Mouse (Mus musculus) bone marrow macrophage, adult 2 months (primary cell): ENCODE measurements around the gene Aqp3. TPM values are rescaled to one million over a fixed set of nuclear protein-coding genes. Genes with fewer than 3 reads are reported as not detected.
A peak's percentile ranks its signal among the peaks of the same experiment; 100 is the strongest.

Source experiments
- H3K27ac ChIP-seq: 2 replicates; pipeline ENCODE4 v1.5.1; 2012; ENCODE audit warnings: low read depth, low read length; ENCODE audit not compliant: insufficient read depth
- H3K4me1 ChIP-seq: 2 replicates; pipeline ENCODE4 v1.6.1; 2012; ENCODE audit warnings: low read length; ENCODE audit not compliant: control insufficient read depth, insufficient read depth
- H3K4me3 ChIP-seq: 2 replicates; pipeline ENCODE4 v1.5.1; 2012; ENCODE audit warnings: mild to moderate bottlenecking, low read length, moderate library complexity; ENCODE audit not compliant: insufficient read depth
- CTCF ChIP-seq: IDR thresholded peaks from 2 replicates; pipeline ENCODE4 v1.5.1; 2012; ENCODE audit warnings: low read depth, mild to moderate bottlenecking, low read length, moderate library complexity
- POLR2A ChIP-seq: IDR thresholded peaks from 2 replicates; pipeline ENCODE4 v1.6.1; 2012; ENCODE audit warnings: mild to moderate bottlenecking, low read depth, low read length, borderline replicate concordance
- polyA plus RNA-seq: library from polyadenylated mRNA; stranded (reverse); fragments of >200 nt; gene quantifications from 2 replicates; pipeline ENCODE4 v1.2.4, GENCODE M21; 2012; ENCODE audit not compliant: missing spikeins, insufficient read depth, insufficient read length

Aqp3 gene
- polyA plus RNA-seq = not detected in 2 replicates

DNA sequence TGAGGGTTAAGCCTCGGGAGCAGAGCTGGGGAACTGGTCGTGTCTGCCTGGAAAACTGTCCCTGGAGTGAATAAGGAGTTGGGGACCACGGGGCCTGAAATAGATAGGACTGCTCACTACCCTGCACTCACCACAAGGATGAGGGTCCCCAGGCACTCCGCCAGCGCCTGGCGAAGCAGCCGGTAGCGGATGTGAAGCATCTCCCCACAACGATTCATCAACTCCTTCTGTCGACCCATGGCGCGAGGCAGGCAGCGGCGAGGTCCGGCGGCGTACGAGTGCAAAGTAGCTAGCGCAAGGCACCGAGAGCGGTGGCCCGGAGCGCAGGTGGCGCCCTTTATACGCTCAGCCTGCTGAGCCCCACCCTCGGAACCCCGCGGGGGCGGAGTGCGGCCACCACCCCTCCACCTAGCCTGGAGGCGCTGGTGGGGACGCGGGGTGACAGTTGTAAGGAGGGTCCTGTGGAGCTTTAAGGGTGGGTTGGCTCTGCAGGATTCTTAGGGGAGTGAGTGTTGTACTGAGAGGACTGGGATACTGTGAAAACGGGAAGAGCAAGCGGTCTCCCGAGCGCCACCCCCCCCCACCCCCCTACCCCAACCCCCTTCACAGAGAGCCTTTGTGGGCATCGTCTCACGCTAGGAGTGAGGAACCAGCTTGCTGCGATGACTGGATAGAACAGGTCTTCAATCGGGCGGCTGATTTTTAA is at the start of gene Aqp3:
TSS of gene Aqp3 (minus strand) at position 313 of the 706 bp plus-strand sequence.
- H3K27ac ChIP-seq = no peak within 1 kb of the TSS
- no peaks in the 10 kb centered on the region for H3K4me1 ChIP-seq
- TF ChIP-seq CTCF (no peak), POLR2A (no peak)
- H3K4me3 ChIP-seq = peak within 1 kb of the TSS; percentile 45

DNA sequence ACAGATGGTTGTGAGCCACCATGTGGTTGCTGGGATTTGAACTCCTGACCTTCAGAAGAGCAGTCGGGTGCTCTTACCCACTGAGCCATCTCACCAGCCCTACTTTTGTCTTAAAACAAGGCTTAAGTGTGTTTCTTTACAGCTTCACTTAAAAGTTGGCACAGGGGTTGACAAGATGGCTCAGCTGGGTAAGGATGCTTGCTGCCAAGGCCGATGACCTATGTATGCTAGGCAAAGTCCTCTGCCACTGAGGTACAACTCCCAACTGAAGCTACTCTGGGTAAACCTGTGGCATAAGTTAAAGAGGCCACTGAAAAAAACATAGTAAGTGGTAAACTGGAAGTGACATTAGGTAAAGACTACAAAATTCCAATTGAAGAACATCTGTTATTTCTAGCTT is 44.6 kb upstream of the Aqp3 start:
- TF ChIP-seq CTCF = no peak
- TF ChIP-seq POLR2A = no peak
- Histone ChIP-seq H3K4me3 (no peak overlapping the region), H3K4me1 (peaks cover 18% of the 10 kb centered on the region), H3K27ac (no peak overlapping the region)

DNA sequence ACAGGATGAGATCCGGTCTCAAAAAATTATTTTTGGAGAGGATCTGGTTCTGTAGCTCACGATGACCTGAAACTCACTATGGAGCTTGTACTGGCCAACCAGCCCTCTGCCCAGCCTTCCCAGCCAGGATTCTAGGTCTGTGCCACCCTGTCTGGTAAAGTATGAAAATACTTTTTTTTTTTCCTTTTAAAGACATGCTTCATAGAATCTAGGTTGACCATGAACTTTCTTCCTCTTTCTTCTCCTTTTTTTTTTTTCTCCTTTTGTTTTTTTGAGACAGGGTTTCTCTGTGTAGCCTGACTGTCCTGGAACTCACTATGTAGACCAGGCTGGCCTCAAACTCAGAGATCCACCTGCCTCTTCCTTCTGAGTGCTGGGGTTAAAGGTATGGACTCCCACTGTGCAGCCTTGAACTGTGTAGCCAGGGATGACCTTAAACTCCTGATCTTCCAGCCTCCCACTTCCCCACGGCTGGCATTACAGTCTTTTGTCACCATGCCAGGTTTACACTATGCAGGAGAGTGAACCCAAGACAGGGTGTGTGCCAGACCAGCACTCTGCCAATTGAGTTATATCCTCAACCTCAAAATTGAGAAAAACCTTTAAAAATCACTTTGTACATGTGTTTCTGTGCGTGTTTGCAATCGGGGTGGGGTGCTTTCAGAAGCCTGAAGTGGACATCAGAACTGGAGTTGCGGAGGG is 42.3 kb upstream of the Aqp3 start:
- Histone ChIP-seq H3K27ac (no peak overlapping the region), H3K4me3 (no peak overlapping the region), H3K4me1 (peaks cover 18% of the 10 kb centered on the region)
- TF ChIP-seq CTCF = no peak
- no peak for TF ChIP-seq POLR2A

DNA sequence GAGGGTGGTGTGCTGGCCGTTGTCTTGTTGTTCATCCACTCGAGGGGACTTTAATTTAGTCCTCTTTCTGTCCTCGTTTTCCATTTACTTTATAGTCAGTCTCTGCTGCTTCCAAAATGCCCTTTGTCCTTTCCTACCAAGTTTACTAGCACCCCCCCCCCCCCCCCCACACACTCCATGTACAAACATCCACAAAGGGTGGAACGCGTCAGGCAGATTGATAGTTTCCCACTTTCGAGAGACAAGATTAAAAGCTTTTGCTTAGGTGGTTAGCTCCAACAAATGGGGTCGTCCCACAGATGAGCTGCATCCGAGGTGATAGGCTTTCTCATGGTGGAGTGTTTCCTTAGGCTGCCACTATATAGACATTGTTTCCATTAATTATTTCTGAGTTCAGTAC is 38.8 kb upstream of the Aqp3 start:
- peak overlapping the region; percentile 96 for H3K4me3 ChIP-seq
- TF ChIP-seq CTCF = no peak
- TF ChIP-seq POLR2A = no peak
- peaks cover 28% of the 10 kb centered on the region for H3K4me1 ChIP-seq
- H3K27ac ChIP-seq = peak overlapping the region; percentile 84; the same call in 1 of the 2 replicates

DNA sequence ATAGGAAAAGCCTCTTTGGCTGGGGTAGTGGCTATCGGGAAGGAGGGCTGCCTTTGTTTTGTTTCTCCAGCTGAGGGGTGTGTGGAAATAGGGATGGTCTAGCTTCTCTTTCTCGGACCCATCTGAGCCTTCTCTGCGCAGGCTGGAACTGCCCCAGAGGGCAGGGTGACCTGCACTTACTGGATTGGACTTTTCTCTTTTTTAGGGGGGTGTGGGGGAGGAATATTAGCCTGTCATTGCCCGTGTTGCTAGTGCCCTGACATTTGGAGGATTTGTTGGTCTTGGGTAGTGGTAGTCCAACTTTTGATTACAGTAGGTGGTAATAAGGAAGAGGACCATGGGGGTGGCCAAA is 38.4 kb upstream of the Aqp3 start:
- TF ChIP-seq POLR2A (no peak), CTCF (no peak)
- H3K4me1 ChIP-seq = peaks cover 27% of the 10 kb centered on the region
- peak overlapping the region; percentile 84 for H3K27ac ChIP-seq
- peak overlapping the region; percentile 96 for H3K4me3 ChIP-seq

DNA sequence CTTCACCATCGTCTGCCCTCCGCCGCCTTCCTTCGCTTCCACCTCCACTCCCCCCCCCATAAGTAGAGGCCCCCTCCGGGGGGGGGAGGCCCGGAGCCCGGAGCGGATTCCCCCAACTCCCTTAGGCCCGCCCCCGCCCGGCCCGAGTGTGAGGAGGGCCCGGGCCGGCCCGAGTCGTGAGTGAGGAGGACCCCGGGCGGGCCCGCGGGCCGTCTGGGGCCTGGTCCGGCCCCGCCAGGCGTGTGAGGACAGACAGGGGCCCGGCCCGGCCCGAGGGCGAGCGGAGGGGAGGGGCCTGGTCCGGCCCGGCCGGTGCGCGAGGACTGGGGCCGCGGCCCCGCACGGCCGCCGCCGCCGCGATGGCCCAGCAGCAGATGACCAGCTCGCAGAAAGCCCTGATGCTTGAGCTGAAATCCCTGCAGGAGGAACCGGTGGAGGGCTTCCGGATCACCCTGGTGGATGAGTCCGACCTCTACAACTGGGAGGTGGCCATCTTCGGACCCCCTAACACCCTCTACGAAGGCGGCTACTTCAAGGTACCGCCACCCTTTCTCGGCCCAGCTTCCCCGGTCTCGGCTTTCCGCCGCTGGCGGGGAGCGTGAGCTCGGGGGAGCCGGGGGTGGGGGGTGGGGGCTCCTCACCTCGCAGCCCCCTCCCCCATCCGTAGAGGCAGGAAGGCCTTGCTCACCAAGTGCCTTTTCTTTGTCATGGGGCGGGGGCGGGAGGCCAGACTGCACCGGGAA is 37.9 kb upstream of the Aqp3 start, which contains the start of gene Ube2r2:
TSS of gene Ube2r2 (plus strand) at position 33 of the 743 bp plus-strand sequence.
- Histone ChIP-seq H3K27ac (peak within 1 kb of the TSS; percentile 89), H3K4me3 (peak within 1 kb of the TSS; percentile 96), H3K4me1 (peaks cover 24% of the 10 kb centered on the region)
- TF ChIP-seq POLR2A (no peak), CTCF (no peak)

DNA sequence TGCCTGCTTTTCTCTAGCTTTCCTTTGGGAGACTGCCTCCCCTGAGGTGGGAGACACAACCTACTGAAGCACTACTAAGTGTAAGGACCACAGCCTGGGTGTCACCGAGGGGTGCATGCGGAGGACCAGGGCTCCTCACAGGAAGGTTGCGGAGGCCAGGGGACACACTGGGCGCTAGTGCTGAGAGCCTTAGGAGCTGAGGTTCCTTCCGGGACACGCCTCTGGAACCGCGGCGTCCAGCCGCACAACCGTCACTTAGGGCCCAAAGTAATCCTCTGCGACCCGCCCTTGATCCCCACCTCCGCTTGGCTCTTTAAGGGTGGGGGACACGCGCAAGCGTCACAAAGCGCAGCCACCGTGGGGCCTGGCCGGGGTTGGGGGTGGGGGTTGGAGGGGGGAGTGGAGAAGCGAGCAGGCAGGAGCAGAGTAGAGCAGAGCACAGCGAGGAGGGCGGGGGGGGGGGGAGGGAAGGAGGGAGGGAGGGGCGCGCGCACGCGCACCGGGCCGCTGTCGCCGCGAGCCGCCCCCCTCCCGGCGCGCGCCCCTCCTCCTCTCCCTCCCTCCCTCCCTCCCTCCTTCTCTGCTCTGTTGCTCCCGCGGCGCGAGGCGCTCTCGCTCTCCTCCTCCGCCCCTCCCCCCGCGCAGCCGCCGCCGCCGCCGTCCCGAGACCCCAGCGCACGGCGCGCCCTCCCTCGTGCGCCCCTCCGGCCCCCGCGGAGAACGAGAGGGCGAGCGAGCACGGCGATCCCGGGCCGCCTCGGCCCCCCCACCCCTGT is 37.1 kb upstream of the Aqp3 start:
- TF ChIP-seq CTCF = no peak
- TF ChIP-seq POLR2A = no peak
- H3K4me3 ChIP-seq = peak overlapping the region; percentile 96
- peak overlapping the region; percentile 89 for H3K27ac ChIP-seq
- H3K4me1 ChIP-seq = peaks cover 17% of the 10 kb centered on the region

DNA sequence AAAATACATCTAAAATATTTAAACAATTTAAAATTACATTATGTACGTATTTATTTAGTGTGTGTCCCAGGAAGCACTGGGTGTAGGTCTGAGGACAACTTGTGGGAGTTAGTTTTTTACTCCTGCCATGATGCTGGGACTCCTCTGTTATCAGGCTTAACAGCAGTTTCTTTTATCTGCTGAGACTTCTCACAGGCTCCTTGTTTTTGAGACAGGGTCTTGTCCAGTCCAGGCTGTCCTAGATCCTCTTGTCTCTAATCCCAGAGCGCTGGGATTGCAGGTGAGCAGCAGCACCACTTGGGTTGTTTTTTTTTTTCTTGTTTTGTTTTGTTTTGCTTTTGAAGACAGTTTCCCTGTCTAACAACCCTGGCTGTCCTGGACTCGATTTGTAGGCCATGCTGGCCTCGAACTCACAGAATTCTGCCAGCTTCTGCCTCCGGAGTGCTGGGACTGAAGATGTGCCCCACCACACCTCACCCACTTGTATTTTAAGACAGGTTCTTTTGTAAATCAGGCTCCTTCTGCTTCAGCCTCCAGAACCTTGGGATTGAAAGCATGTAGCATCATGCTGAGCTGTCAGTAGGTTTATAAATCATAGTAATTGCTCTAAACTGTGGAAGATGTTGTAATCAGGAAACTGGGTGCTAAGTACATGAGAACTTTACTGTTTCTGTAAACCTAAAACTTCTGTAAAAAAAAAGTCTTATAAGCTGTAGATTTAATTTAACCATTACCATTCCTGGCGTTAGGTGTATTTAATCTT is 35.7 kb upstream of the Aqp3 start:
- TF ChIP-seq POLR2A (no peak), CTCF (no peak)
- H3K4me1 ChIP-seq = peaks cover 12% of the 10 kb centered on the region
- no peak overlapping the region for H3K27ac ChIP-seq
- no peak overlapping the region for H3K4me3 ChIP-seq
